Mouse (Mus musculus) layer of hippocampus, adult 2 months (tissue): Measurements from ENCODE around the gene Cracr2b. TPM values are rescaled to one million over a fixed set of nuclear protein-coding genes. Genes with fewer than 3 reads are reported as not detected.
A peak's percentile ranks its signal among the peaks of the same experiment; 100 is the strongest.

Experiments
- DNase-seq, 2 experiments: peaks; one replicate each; pipeline ENCODE4 v3.0.0; 2022; ENCODE audit warnings: low spot score in 2 of 2
- H3K27ac ChIP-seq: fragments of 200-600 bp; 2 replicates; pipeline ENCODE4 v1.8.1; 2022
- H3K4me3 ChIP-seq: fragments of 200-600 bp; 2 replicates; pipeline ENCODE4 v1.8.1; 2022; ENCODE audit warnings: mild to moderate bottlenecking
- CTCF ChIP-seq: fragments of 200-600 bp; conservative IDR thresholded peaks from 2 replicates; pipeline ENCODE4 v1.8.1; 2022; ENCODE audit warnings: antibody characterized with exemption, mild to moderate bottlenecking, moderate library complexity
- total RNA-seq, 2 experiments: library from RNA; stranded (reverse); gene quantifications; 2 replicates each; pipeline ENCODE4 v1.2.3; 2021

Gene Cracr2b
- total RNA-seq, 2 experiments from 2014 or later: 4.1 to 6.7 TPM

DNA sequence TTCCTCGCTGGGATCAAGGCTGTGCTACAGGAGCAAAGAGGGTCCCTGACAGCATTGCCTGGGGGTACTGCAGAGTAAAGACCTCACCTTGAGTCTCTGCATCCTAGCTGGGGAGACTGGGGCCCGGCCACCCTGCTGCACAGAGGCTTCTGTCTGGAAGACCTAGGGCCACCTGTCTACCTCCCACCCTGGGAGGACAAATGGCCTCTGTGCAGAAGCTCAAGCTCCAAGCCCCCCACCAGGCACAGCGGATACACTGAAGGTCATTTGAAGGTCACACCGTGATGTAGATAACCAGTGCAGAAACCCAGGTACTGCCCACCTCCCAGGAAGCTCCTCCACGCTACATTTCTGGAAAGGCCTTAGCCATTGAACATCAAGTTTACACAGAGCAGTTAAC is 32.2 kb upstream of the Cracr2b start:
- no peak for TF ChIP-seq CTCF
- DNase-seq: no peak
- peak overlapping the region; percentile 77 for H3K4me3 ChIP-seq
- H3K27ac ChIP-seq: peak overlapping the region; percentile 98

GRCm38 (mm10) chr7:141429310-141429709 is 31.6 kb upstream of the Cracr2b start, which contains the start of gene Cend1:
Gene Cend1 (minus strand): TSS chr7:141429491.
- H3K4me3 ChIP-seq: peak within 1 kb of the TSS; percentile 77
- peak within 1 kb of the TSS; percentile 98 for H3K27ac ChIP-seq
- DNase-seq: peak; percentile 87 to 94
- 0 out of 2 replicates have a peak, but pooled peaks have one; percentile 12 for TF ChIP-seq CTCF

GRCm38 (mm10) chr7:141429840-141430584 is 30.9 kb upstream of the Cracr2b start:
- TF ChIP-seq CTCF: no peak

DNA sequence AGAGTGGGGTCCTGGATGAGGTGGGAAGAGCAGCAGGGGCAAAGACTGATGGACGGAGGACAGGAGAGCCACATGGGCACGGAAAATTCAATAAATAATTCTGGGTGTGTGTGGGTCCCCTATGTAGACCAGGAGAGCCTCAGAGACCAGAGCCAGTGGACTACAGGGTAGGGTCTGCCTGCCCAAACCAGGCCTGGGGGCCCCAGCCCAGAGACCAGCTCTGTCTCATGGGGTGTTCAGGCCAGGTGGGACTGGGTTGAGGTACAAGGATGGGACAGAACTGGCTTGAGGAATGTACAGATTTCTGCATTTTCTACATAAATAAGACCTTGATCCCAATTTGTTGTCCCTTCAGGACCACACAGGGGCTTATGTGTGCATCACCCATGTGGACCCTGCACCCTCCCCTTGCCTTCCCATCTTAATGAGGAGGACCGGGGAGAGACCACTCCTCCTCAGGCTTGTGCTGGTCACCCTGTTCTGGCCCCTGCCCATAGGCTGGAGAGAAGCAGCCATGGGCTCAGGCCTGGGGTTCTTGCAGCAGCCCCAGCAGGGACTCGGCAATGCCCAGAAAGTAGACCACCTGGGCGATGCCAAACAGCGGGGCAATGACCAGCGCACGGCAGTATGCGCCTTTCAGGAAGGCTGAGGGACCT is 30.2 kb upstream of the Cracr2b start:
- no peak for TF ChIP-seq CTCF
- no peak overlapping the region for H3K4me3 ChIP-seq
- no peak overlapping the region for H3K27ac ChIP-seq
- DNase-seq: no peak

More at GRCm38 (mm10) chr7:141429840-141430584, 30.9 kb upstream of the Cracr2b start:
- peak overlapping the region; percentile 77 for H3K4me3 ChIP-seq
- no peak for DNase-seq
- H3K27ac ChIP-seq: peak overlapping the region; percentile 98

DNA sequence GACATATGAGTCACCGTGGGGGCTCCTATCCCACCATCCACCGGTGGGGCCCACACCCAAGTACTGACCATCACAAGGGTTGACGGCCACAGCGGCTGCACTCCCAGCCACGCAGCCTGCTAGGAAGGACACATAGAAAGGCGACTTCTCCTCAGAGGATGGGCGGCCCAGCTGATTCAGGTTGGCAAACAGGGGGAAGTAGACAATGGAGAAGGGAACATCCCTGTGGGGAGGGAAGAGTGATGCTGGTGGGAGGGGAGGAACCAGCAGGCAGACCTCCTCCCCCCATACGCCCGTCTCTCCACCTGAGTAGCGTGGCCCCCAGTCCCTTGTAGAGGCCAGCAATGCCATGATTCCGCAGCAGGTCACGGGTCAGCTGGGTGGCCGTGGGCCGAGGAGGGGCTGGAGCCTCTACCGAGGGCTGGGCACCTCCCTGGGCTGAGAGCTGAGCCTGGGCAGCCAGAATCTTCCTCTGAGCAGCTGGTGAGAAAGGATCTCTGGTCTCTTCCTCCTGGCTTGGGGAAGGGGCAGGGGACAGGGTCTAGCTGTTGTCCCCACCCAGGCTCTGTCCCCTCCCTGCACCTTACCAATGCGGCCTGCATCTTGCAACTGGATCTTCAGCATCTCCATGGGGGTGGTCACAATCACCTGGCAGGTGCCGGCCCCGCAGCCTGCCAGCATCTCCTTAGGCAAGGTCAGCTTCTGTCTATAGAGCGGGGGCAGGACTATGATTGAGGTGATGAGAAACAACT is 29.3 kb upstream of the Cracr2b start:
- no peak overlapping the region for H3K4me3 ChIP-seq
- TF ChIP-seq CTCF: no peak

DNA sequence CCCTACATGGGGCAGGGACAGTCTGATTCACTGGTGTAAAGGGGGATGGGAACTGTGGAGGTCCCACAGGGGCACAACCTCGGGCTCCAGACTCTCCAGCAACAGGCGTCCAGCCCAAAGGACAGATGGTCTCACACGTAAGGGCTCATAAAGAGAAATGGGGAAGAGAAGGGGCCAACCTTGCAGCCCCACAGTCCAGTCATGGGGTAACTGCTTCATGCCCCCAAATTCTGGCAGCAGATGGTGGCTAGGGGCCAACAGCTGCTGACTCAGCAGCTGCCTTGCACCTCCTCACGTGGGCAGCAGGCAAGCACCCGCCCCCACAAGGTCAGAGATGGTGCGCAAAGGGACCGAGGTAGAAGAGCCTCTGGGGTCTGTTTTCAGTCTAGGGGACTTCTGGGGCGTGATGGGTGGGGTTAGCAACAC is 28.7 kb upstream of the Cracr2b start:
- no peak for TF ChIP-seq CTCF
- Histone ChIP-seq H3K4me3 (no peak overlapping the region; the same call in 1 of the 2 replicates), H3K27ac (peak overlapping the region; percentile 97)
- DNase-seq: no peak

More for the DNA sequence above, 29.3 kb upstream of the Cracr2b start:
- H3K27ac ChIP-seq: no peak overlapping the region; the same call in 1 of the 2 replicates
- no peak for DNase-seq

- Histone ChIP-seq H3K27ac (peak overlapping the region; percentile 97), H3K4me3 (peak overlapping the region; percentile 63)
- DNase-seq: no peak
- peak; percentile 30; the same call in 1 of the 2 replicates for TF ChIP-seq CTCF
Observed at GRCm38 (mm10) chr7:141432741-141433516, 28.0 kb upstream of the Cracr2b start.

GRCm38 (mm10) chr7:141433517-141434400 is 27.1 kb upstream of the Cracr2b start:
- peak overlapping the region; percentile 97 for H3K27ac ChIP-seq
- peak overlapping the region; percentile 63 for H3K4me3 ChIP-seq
- no peak for DNase-seq
- no peak for TF ChIP-seq CTCF

DNA sequence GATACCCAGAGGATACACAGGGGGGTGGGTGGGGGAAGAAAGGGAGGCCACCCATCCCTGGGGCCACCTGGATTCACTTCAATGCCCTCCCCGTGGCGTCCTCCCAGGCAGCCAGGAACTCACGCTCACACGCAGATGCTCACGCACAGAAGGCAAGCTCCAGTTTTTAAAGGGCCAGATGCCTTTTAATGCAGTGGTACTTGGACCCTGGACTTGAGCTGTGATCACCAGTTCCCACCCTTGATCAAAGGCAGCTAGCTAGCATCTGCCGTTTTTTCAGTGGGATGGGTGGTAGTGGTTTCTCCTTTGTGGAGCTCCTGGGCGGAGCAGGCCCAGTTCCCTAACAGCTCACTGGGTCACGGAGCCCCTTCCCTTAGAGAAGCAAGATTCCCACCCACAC is 26.4 kb upstream of the Cracr2b start:
- H3K27ac ChIP-seq: peak overlapping the region; percentile 97
- no peak for TF ChIP-seq CTCF
- DNase-seq: peak; percentile 72 to 77
- peak overlapping the region; percentile 63 for H3K4me3 ChIP-seq

GRCm38 (mm10) chr7:141435129-141435855 is 25.6 kb upstream of the Cracr2b start:
- DNase-seq: peak in 1 of 2 experiments; percentile 61
- TF ChIP-seq CTCF: no peak
- peak overlapping the region; percentile 63 for H3K4me3 ChIP-seq
- H3K27ac ChIP-seq: peak overlapping the region; percentile 97
